Mouse (Mus musculus) c-Kit-negative CD71-positive TER-119-positive erythroid progenitor cells, embryonic 14.5 days (primary cell): ENCODE data around the gene Mia.

Experiments
- DNase-seq: peaks from one replicate; pipeline ENCODE4 v3.0.0-alpha.2; 2013; ENCODE audit warnings: low read depth, low spot score

Gene Mia

DNA sequence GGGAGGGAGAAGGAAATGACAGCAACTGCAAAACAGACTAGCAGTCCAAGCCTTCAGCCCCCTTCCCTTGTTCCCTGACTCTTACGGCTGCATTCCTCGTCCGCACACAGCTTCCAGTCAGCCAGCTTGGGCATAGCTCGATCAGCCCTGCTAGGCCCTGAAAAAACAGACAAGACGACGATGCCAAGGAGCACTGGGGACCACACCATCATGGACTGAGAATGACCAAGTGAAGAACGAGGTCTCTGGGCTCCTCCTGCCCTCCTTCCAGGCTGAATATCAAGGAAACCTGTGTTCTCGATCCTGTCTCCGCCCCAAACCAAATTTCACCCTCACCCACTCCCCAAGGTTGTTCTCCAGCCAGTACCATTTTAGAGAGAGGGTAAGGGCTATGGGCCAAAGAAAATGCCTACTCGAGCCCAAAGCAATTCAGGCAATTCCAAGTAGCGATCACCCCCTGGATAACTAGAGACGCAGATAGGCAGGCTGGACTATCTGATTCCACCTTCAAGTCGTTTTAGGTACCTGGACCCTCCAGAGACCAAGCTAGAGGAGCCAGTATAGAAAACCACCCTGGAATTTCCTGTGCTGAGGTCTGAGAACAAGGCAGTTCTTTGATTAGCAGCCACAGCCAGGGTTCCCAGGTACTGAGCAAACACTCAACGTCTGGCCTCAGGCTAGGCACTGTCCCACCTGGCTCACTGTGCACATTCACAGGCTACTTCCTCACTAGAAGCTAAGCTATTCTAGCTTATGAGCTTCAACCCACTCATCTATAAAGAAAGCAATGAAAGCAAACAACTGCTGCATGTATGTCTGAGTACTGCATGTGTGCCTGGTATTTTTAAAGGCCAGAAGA lies at the start of gene Mia, which contains the start of gene Gm21983:
TSS of gene Mia (minus strand) at position 321 of the 859 bp plus-strand sequence.
TSS of gene Gm21983 (minus strand) at position 250 of the 859 bp plus-strand sequence.
- no peak for DNase-seq

DNA sequence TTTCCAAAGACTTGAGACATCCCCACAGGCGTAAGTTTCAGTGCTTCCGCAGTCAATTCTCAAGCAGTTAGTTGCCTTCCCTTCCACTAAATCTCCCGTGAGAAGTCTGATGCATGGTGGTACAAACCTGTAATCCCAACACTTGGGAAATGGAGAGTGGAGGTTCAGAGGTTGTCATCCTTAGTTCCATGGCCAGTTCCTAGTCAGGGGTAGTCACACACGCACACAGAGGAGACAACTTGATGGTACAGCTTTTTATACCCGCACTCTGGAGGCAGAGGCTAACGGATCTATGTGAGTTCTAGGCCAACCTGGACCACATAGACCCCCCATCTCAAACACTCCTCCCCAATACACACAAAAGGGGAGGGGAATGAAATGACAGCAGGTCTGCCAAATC lies 47.9 kb upstream of the Mia start:
- DNase-seq, result no peak

DNA sequence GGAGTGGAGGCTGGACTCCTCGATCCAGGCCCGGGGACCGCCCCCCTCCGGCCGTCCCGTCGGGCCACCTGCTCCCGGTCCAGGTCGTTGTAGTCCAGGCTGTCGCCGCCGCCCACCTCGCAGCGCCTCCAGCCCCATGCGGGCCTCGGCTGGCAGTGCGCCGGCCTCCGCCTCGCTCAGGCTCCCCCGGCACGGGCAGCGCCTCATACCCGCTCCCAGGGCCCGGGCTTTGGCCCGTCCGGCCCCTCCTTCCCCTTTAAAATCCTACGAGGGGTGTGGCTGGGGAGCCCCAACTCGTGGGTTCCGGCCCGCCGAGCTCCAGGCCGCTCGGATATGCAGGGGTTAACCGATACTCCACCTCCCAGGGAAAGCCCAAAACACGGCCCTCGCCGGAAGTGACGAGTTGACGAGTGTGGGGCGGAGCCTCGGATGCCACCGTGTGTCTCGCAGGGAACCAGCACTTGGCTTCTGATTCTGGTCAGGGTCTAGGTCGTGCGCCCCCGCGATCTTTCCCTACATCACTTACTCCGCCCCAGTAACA lies 47.4 kb upstream of the Mia start, which contains the start of gene Itpkc:
TSS of gene Itpkc (minus strand) at position 381 of the 541 bp plus-strand sequence.
- peak; percentile 84 for DNase-seq

DNA sequence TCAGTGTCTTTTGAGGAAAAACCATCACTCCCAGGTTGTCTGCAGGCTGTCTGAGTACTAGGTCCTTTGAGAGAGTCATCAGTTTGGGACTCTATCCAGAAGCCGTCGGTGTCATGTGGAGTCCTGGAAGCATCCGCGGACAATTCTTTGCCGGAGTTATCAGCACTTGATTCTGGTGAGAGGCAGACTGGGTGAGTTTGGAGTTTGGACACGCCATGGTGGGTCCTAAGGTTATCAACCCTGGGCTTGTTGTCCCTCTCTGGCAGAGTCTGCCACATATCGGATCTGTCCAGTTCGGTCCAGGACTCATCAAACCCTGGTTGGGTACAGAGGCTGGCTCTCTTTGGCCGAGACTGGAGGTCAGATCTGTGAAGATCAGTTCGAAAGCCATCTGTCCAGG lies 46.7 kb upstream of the Mia start:
- DNase-seq, result no peak

DNA sequence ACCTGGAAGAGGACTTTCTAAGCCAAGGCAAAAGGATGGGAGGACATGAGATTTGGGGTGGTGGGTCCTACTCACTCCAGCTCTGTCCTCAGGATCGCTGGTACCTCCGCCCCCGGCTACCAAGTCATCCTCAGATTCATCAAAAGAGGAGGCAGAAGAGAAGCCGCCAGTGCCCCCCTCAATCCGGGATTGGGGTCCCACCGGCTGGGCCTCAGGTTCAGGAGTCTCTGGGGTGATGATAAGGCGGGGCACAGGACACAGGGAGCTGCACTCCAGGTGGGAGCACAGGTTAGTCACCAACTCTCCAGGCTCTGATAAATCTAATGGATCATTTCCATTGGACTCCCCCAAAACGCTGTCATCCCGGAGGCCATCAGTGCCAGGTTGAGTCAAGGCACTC lies 46.3 kb upstream of the Mia start:
- DNase-seq, result no peak

DNA sequence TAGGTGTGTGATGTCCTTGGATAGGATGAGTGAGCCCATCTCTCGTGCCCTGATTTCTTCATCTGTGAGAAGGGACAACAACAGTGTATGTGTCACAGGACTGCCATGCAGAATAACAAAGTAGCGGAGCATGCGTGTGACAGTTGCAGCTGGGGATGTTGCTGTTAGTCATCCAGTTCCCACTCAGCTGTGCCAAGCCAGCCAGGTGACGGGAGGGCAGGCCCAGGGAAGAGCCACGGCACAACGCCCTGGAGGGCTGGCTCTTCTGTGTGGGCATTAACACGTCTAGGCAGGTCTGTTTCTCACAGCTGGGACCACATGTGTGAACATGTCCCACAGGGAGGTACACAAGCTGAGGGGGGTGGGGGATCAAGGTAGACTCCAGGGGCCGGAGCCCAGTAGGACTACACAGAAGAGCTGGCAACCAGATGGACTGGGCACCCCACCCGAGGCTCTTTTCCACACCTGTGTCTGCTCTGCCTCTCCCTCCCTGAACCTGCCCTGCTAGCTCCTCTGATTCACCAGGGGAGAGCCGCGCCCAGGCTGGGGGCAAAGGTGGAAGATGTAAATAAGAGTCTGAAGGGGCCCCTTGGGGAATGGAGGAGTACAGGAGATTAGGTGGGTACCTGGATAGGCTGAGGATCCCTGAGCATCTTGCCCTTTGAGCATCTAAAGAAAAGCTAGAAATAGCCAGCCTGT lies 44.1 kb upstream of the Mia start:
- DNase-seq, result no peak

DNA sequence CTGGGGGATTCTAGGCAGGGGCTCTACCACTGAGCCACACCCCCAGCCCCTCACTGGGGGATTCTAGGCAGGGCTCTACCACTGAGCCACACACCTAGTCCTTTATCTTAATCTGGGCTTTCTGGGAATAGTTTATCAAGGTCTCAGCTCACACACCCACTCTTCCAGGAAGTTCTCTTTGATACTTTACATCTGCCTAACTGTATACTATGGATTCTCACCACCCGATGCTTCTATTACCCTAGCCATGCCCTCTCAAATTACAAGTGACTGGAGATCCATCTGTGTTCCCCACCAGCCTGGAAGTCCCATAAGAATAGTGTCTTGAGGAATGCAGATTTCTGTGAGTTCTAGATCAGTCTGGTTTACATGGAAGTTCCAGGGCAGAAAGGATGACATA lies 41.6 kb upstream of the Mia start:
- no peak for DNase-seq

DNA sequence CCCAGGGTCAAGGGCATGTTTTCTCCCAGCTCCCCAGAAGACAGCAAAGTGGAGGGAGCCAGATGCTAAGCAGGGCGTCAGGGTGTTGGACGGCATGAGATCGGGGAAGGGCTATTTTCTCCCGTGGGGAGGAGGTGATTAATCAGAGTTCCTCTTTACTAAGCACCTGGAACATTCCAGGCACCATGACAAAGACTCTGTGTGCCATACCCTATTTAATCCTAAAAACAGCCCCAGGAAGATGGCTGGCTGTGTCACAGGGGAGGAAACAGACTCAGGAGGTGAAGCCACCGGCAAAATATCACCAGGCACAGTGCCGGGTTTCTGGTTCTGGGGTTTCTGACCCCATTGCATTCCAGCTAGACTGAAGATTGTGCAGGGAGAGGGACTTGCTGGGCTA lies 41.0 kb upstream of the Mia start:
- DNase-seq, result no peak

DNA sequence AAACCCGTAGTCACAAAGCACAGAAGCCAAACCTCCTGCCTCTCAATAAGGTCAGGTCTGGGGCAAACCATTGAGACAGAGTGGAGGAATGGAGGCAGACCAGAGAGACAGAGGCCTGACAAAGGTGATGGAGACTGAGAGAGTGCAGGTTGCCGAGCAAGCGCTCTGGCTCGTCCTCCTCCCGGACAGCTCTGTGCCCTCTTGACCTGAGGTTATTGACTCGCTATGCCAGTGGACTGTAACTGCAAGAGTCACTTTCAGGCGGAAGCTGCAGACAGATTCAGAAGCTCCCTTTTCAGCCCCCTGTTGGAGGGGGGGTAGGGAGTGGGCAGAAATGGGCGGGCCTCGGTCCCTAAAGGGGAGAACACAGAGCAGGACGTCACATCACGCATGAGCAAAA lies 39.0 kb upstream of the Mia start:
- no peak for DNase-seq

DNA sequence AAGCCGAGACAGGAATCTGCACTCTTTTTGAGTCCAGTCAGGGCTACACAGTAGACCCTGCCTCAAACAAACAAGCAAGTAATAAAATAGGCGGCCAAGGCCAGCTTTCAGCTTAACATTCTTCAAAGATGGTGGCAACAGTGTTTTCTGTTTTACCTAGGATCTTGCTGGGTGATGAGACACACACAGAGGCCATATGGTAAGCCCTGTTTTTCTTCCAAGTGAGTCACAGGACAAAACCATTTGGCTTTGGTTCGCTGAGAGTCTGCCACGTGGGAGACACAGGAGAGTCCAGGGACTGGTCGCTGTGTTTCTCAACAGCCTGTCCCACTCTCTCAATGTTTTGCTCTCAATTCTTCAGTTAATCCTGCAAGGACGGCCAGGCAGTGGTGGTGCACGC lies 37.6 kb upstream of the Mia start:
- no peak for DNase-seq

DNA sequence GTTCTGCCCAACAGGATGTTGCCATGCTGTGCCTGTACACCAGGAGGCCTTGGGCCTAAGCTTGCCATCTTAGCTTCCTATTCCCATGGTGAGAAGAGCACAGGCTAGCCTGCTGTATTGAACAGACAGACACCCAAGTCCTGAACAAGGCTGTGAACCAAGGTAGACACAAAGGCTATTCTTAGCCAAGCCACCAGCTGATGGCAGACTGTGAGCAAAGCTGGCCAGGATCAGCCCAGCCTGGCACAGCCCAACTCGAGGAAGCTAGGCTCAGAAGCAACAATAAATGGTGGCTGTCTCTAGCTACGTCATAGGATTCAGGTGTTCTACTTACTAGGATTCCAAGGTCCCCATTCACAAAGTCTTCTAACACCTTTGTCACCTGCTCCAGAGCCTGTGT lies 31.7 kb upstream of the Mia start:
- no peak for DNase-seq

DNA sequence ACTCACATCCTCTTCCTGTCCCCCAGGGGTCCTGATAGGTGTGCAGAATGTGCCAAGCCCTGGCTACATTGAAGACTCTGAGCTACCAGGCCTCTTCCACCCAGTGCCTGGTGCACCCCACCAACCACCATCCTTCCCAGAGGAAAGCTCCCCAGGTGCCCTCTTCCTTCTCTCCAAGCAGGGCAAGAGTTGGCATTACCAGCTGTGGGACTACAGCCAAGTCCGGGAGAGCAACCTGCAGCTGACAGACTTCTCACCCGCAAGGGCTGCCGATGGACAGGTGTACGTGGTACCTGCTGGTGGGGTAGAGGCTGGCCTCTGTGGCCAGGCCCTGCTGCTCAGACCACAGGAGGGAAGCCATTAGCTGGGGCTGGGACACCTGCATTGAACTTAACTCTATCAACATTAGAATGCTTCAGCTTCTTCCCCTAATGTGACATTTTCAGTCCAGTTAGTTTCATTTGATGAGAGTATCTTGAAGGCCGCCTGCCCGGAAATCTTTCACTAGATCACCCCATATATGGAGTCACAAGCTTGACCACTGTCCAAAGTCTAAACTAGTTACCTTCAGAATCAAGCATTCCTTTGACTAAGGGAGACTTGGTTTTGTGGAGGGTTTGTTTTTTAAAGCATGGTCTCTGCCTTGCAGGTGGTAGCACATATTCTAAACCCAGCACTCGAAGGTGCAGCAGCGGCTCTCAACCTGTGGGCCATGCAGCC lies 22.9 kb upstream of the Mia start:
- DNase-seq, result no peak

DNA sequence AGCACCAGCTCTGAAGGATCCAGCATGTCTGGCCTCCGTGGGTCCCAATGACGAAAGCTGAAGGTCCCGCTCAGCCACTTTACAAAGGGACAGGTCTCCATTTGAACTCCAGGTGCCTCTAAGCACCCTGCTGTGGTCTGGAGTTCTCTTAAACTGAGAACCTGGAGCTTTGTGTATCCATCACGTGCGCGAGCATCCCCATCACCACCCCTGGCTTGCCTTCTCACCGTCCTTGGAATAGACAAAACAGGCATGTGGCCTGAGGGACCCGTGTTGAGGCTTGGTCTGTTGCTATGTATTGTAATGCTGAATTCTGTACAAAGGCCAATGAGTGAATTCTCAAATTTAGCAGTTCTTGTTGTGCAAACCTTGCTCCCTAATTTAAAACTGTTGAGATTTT lies 17.8 kb upstream of the Mia start:
- DNase-seq, result no peak

DNA sequence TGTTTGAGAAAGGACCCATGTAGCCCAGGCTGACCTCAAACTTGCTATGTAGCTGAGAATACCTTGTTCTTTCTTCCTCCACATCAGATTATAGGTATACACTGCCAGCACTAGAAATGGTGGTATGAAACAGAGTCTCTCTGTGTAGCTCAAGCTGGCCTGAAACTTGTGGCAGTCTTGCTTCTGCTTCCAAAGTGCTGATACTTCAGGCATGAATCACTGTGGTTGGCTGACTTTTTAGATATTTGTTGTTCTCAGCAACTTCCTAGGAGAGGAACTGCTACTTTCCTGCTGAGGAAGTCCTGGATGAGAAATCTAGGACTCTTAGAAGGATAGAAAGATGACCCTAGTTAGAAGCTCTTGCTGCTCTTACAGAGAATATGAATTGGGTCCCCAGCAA lies 17.4 kb upstream of the Mia start:
- DNase-seq, result no peak

DNA sequence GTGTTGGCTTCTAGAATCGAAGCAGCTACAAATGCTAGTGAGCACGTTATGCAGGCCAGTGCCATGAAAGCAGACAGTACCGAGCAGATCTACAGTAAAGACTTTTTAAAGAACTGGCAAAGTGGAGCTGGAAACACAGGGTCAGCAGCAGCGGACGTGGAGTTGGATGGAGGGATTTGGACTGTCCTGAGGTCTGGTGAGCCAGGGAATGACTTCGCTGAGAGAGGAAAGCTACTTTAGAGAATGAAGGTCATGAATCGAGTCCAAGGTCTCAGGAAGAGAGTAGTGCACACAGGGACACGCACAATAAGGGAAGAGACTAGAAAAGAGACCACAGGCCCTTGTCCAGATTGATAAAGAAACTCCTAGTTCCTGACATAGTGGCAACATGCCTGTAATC lies 16.7 kb upstream of the Mia start:
- no peak for DNase-seq

DNA sequence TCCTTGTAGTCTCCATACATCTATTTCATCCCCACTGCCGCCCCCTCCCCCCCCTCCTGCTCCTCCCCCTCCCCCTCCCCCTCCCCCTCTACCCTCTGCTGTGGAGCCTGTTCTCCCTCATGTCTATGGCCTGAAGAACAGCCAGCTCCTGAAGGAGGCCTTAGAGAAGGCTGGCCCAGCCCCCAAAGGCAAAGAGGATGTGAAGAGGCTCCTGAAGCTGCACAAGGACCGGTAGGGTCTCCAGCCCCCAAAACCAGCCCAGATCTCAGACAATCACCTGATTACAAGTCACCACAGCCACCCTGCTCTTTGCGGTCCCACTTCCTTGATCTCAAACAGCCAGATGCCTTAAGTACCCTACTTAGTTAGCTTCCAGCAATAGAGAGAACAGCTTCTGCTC lies 16.2 kb upstream of the Mia start:
- DNase-seq, result no peak

DNA sequence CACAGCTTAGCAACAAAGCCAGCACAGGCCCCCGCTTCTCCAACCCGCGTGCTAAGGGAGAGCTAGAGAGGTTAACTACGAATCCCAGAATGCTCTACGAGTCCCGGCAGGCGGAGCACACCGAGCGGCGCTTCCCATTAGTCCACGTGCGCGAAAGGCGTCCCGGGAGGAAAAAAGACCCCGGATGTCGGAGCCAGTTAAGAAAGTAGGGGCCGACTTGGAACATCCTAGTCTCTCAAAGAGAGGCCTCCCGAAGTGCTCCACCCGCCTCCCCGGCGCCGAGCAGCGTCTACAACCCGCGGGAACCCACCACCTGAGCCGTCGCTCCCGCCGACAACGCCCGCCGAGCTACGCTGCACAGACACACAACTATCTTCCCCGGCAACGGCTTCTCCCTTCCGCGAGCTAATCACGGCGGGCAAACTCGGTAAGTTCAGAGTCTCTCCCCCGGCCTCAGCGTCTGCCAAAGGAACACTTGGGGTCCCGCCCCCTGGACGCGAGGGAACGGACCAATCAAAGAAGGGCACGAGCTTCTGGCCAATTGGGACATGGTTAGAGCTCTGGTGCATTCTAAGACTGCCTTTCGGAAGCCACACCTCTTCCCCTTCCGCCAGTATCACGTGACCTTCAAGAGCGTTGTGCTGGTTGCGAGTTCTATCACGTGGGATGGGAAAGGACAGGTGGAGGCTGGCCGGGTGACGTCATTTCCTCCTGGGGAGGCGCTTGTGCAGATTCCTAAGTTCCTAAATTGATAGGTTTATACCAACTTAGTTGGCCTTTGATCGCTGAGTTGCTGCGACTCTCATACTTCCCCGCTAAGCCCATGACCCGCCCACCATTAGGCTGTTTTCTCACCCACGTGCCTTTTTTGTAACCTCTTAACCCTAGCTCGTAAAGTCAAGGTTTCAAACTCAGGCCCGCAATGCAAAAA lies 15.0 kb upstream of the Mia start, which contains the start of the genes BC024978 and Snrpa:
TSS of gene BC024978 (plus strand) at position 101 of the 931 bp plus-strand sequence.
TSS of gene Snrpa (minus strand) at position 591 of the 931 bp plus-strand sequence.
- DNase-seq, result peak; percentile 97

DNA sequence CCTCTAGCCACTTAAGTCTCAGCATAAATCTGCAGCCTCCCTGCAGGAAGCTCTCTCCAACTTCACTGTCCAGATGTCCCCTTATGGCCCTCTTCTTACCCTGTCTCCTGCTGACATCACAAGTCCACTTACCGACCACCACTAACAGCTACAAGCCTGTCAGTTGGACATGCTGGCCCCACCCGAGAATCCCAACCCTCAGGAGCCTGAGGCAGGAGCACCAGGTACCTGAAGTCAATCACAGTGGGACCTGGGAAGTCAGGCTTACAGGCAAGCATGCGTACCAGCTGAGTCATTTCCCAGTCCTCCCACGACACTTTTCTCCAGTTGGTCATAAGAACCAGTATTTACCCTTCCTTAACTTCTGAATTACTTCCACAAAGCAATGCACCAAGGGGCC lies 12.8 kb upstream of the Mia start:
- no peak for DNase-seq

DNA sequence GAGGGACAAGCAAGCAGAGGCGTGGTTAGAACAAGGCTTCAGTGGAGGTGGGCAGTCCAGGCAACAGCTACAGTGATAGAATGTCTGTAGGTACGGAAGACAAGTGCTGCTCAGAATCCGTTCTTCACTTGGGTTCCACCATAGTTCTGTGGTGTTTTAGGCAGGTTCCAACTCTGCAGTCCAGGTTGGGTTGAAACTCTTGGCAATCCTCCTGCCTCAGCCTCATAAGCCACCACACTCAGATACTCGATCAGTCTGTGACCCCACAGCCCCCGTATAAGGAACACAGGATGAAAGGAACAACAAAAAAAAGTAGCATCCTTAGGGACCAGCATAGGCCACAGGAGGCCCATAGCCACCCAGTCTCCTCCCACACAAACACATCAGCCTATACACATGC lies 11.5 kb upstream of the Mia start:
- no peak for DNase-seq

DNA sequence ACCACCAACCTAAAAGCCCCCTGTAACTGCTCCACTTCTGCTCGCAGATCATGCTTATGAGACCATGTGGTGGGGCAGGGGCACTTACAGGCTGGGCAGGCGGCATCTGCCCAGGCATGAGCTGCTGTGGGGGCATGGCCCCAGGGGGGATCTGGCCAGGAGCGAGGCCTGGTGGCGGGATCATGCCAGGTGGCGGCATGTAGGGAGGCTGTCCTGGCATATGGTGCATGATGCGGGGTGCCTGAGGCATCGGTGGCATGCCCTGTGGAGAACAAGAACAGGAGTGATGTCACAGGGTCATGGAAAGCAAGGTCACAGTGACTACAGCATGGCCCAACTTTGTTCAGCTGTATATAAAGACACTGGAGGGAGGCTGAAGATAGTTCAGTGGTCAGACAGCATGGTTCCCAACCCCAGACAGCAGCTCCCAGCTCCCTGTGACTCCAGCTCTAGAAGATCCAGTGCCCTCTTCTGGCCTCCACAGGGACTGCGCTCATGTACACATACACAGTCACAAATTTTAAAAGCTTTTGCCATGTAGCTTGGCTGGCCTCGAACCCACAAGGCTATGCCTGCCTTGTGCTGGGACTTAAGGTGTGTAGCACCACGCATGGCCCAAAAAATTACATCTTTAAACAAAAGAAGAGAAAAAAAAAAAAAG lies 8.4 kb upstream of the Mia start:
- no peak for DNase-seq
